ENCODE assay signal across 26 mouse cellular contexts in genomic region chr9:50875470-50875869, GRCm38 (mm10).
"Had no signal": no experiment of that assay in that cellular context is flagged by ENCODE, and none has a peak within 500 bp of the region (broad histone marks: within the 10 kb centered on the region; RNA-seq: fewer than 3 reads in every experiment).

No protein-coding gene starts in this region.

- H3K4me3 ChIP-seq: heart, adult 2 months; heart, embryonic 13.5 days; heart, embryonic 15.5 days; hindbrain, embryonic 10.5 days; hindbrain, embryonic 12.5 days; intestine, embryonic 15.5 days; limb, embryonic 13.5 days; limb, embryonic 15.5 days; liver, embryonic 13.5 days; liver, embryonic 15.5 days had no signal

- DNase-seq: gastrocnemius, postnatal 14 days; gastrocnemius, postnatal 36 days; heart, adult 2 months; heart, postnatal 14 days; heart, postnatal 36 days; kidney, adult 18-20 months; kidney, adult 8-10 months; kidney, postnatal 10 days; layer of hippocampus, adult 9-11 months; layer of hippocampus, postnatal 36 days; left cerebral cortex, postnatal 4 days; liver, embryonic 13.5 days had no signal

- H3K27me3 ChIP-seq: heart, embryonic 13.5 days; heart, embryonic 15.5 days; hindbrain, embryonic 12.5 days; intestine, embryonic 15.5 days; limb, embryonic 13.5 days; limb, embryonic 15.5 days; liver, embryonic 13.5 days; liver, embryonic 15.5 days had no signal

- H3K9me3 ChIP-seq: heart, embryonic 13.5 days; heart, embryonic 15.5 days; hindbrain, embryonic 10.5 days; hindbrain, embryonic 12.5 days; intestine, embryonic 15.5 days; limb, embryonic 13.5 days; limb, embryonic 15.5 days; liver, embryonic 13.5 days; liver, embryonic 15.5 days had no signal

- H3K4me2 ChIP-seq: heart, embryonic 11.5 days; heart, embryonic 13.5 days; heart, embryonic 15.5 days; hindbrain, embryonic 12.5 days; hindbrain, embryonic 14.5 days; intestine, embryonic 15.5 days; limb, embryonic 13.5 days; limb, embryonic 15.5 days; liver, embryonic 11.5 days; liver, embryonic 13.5 days; liver, embryonic 15.5 days had no signal

- H3K9ac ChIP-seq: heart, embryonic 13.5 days; heart, embryonic 15.5 days; hindbrain, embryonic 12.5 days; hindbrain, embryonic 14.5 days; intestine, embryonic 15.5 days; limb, embryonic 13.5 days; limb, embryonic 15.5 days; liver, embryonic 13.5 days; liver, embryonic 15.5 days had no signal

- H3K4me1 ChIP-seq: heart, embryonic 15.5 days; hindbrain, embryonic 10.5 days; hindbrain, embryonic 12.5 days; intestine, embryonic 15.5 days; limb, embryonic 13.5 days; limb, embryonic 15.5 days; liver, embryonic 13.5 days; liver, embryonic 15.5 days had no signal

- ATAC-seq: hindbrain, embryonic 16.5 days; inflammation-experienced regulatory T-cells, adult 6 months; intestine, embryonic 15.5 days; intestine, postnatal 0 days had no signal

- H3K27ac ChIP-seq: heart, adult 2 months; heart, embryonic 13.5 days; heart, embryonic 15.5 days; hindbrain, embryonic 10.5 days; hindbrain, embryonic 12.5 days; hindbrain, embryonic 14.5 days; intestine, embryonic 15.5 days; limb, embryonic 13.5 days; limb, embryonic 15.5 days; liver, embryonic 13.5 days; liver, embryonic 15.5 days had no signal
